In genomic region chr12:84774376-84774775, GRCm38 (mm10) we compare ENCODE assay signal across 8 mouse cellular contexts. TPM values are rescaled to one million over a fixed set of nuclear protein-coding genes. Genes with fewer than 3 reads are reported as not detected.
DNase-seq lines count a peak whose midpoint lies in the region; ATAC-seq and TF ChIP-seq lines count a peak whose summit lies in the region.

No protein-coding gene starts in this region.

- H3K4me1 ChIP-seq in heart, embryonic 10.5 days: peaks cover 16% of the 10 kb centered on the region
- H3K4me1 ChIP-seq in E14TG2a.4 (replicated peaks; ENCODE audit: low read depth, low read length): peaks cover 43% of the 10 kb centered on the region
- peaks cover 26% of the 10 kb centered on the region for H3K4me1 ChIP-seq in embryonic facial prominence, embryonic 15.5 days
- peaks cover 45% of the 10 kb centered on the region for H3K4me1 ChIP-seq in liver, embryonic 15.5 days (replicated peaks)

- H3K4me2 ChIP-seq in embryonic facial prominence, embryonic 15.5 days (replicated peaks): peak overlapping the region; percentile 85; the same call in 1 of the 2 replicates
- peak overlapping the region; percentile 88 for H3K4me2 ChIP-seq in liver, embryonic 15.5 days

- H3K36me3 ChIP-seq in heart, embryonic 10.5 days: peaks cover 16% of the 10 kb centered on the region; the same call in 1 of the 2 replicates
- peaks cover 31% of the 10 kb centered on the region for H3K36me3 ChIP-seq in E14TG2a.4 (ENCODE audit: insufficient read depth, low read length)
- no peaks in the 10 kb centered on the region; the same call in 1 of the 2 replicates for H3K36me3 ChIP-seq in embryonic facial prominence, embryonic 15.5 days
- H3K36me3 ChIP-seq in liver, embryonic 15.5 days (replicated peaks): peaks cover 6% of the 10 kb centered on the region; the same call in 1 of the 2 replicates

- H3K27me3 ChIP-seq in heart, embryonic 10.5 days (ENCODE audit: insufficient read depth, poor library complexity, severe bottlenecking): no peaks in the 10 kb centered on the region
- no peaks in the 10 kb centered on the region for H3K27me3 ChIP-seq in E14TG2a.4 (ENCODE audit: insufficient read depth, low read length)
- no peaks in the 10 kb centered on the region for H3K27me3 ChIP-seq in embryonic facial prominence, embryonic 15.5 days
- no peaks in the 10 kb centered on the region for H3K27me3 ChIP-seq in liver, embryonic 15.5 days

- 84% methylated on average over 6 of the region's 6 CpGs for WGBS in heart, embryonic 10.5 days
- WGBS in embryonic facial prominence, embryonic 15.5 days: 86% methylated on average over 6 of the region's 6 CpGs
- WGBS in liver, embryonic 15.5 days (ENCODE audit: insufficient replicate concordance): 58% methylated on average over 6 of the region's 6 CpGs

- TF ChIP-seq CTCF in E14TG2a.4 (conservative IDR thresholded peaks at IDR 0.05; ENCODE audit: low read length): no peak

- H3K9me3 ChIP-seq in heart, embryonic 10.5 days: no peaks in the 10 kb centered on the region
- H3K9me3 ChIP-seq in E14TG2a.4 (ENCODE audit: low read length): no peaks in the 10 kb centered on the region
- no peaks in the 10 kb centered on the region for H3K9me3 ChIP-seq in embryonic facial prominence, embryonic 15.5 days (replicated peaks)
- no peaks in the 10 kb centered on the region for H3K9me3 ChIP-seq in liver, embryonic 15.5 days (replicated peaks)

- H3K4me3 ChIP-seq in heart, embryonic 10.5 days: peak overlapping the region; percentile 75; the same call in 1 of the 2 replicates
- peak overlapping the region; percentile 97; the same call in 1 of the 2 replicates for H3K4me3 ChIP-seq in E14TG2a.4 (replicated peaks; ENCODE audit: low read length)
- H3K4me3 ChIP-seq in embryonic facial prominence, embryonic 15.5 days (replicated peaks): 0 out of 2 replicates have a peak overlapping the region, but pooled peaks have one; percentile 79
- peak overlapping the region; percentile 75 for H3K4me3 ChIP-seq in liver, embryonic 15.5 days (replicated peaks)

- no peak overlapping the region for H3K9ac ChIP-seq in embryonic facial prominence, embryonic 15.5 days
- peak overlapping the region; percentile 77 for H3K9ac ChIP-seq in liver, embryonic 15.5 days

- no peak for DNase-seq in heart, embryonic 10.5 days (ENCODE audit: low spot score)
- no peak for DNase-seq in heart, postnatal 4 days
- no peak for DNase-seq in testis, postnatal 10 days (ENCODE audit: low spot score)
- DNase-seq in embryo, embryonic 9.5 days (ENCODE audit: extremely low spot score): no peak
- no peak for DNase-seq in urinary bladder, postnatal 14 days (ENCODE audit: low spot score)

- no peak overlapping the region for H3K27ac ChIP-seq in heart, embryonic 10.5 days
- H3K27ac ChIP-seq in embryonic facial prominence, embryonic 15.5 days (replicated peaks): no peak overlapping the region
- peak overlapping the region; percentile 97 for H3K27ac ChIP-seq in liver, embryonic 15.5 days (replicated peaks)

- no peak for ATAC-seq in embryonic facial prominence, embryonic 15.5 days (ENCODE audit: insufficient number of reproducible peaks, low FRiP score, low TSS enrichment, low read depth)
- ATAC-seq in liver, embryonic 15.5 days (ENCODE audit: insufficient read depth): no peak

RNA-seq across cellular contexts. Expression of gene Isca2, which starts 1.3 kb away (rescaled TPM):
- 142 and 145 TPM in 2 replicates for polyA plus RNA-seq in heart, embryonic 10.5 days (2016; fragmentation: Nextera tagmentation; extraction: Ambion mirVana)
- total RNA-seq in heart, postnatal 4 days (2021): 10 to 100 TPM; 72.9 to 75.3 TPM
- 128 and 137 TPM in 2 replicates for polyA plus RNA-seq in embryonic facial prominence, embryonic 15.5 days (2015; fragmentation: Nextera tagmentation; extraction: Ambion mirVana)
- polyA plus RNA-seq in liver, embryonic 15.5 days (2015; fragmentation: Nextera tagmentation; extraction: Ambion mirVana): 99.5 and 100.0 TPM in 2 replicates

RNA-seq across cellular contexts. Expression of gene Npc2, which starts 1.4 kb away (rescaled TPM):
- 55.5 and 58.4 TPM in 2 replicates for polyA plus RNA-seq in heart, embryonic 10.5 days (2016; fragmentation: Nextera tagmentation; extraction: Ambion mirVana)
- total RNA-seq in heart, postnatal 4 days (2021): 10 to 100 TPM; 42.6 to 45.3 TPM
- 72.0 and 72.3 TPM in 2 replicates for polyA plus RNA-seq in embryonic facial prominence, embryonic 15.5 days (2015; fragmentation: Nextera tagmentation; extraction: Ambion mirVana)
- 26.0 TPM in 2 replicates for polyA plus RNA-seq in liver, embryonic 15.5 days (2015; fragmentation: Nextera tagmentation; extraction: Ambion mirVana)
